Mouse (Mus musculus): ENCODE measurements around the gene Filip1. TPM values are rescaled to one million over a fixed set of nuclear protein-coding genes. Genes with fewer than 3 reads are reported as not detected.

Filip1 gene
- polyA plus RNA-seq, 2 experiments = 4.9 to 6.0 TPM

- WGBS = 79% methylated on average over 2 of the region's 2 CpGs
- Histone ChIP-seq H3K4me3 (replicated peaks; ENCODE audit: low read length) (no peak overlapping the region), H3K9ac (ENCODE audit: low read depth, low read length, severe bottlenecking) (no peak overlapping the region), H3K9me3 (ENCODE audit: control insufficient read depth, low read length) (no peaks in the 10 kb centered on the region), H3K36me3 (ENCODE audit: control insufficient read depth, insufficient read depth, low read length) (peaks cover 21% of the 10 kb centered on the region), H3K4me2 (replicated peaks; ENCODE audit: low read depth, low read length, severe bottlenecking) (no peak overlapping the region), H3K27ac (replicated peaks; ENCODE audit: low read depth, low read length) (no peak overlapping the region), H3K4me1 (ENCODE audit: control insufficient read depth, insufficient read depth, low read length) (no peaks in the 10 kb centered on the region), H3K27me3 (ENCODE audit: control insufficient read depth, insufficient read depth, low read length) (no peaks in the 10 kb centered on the region)
- TF ChIP-seq POLR2A (IDR thresholded peaks at IDR 0.05; ENCODE audit: borderline replicate concordance, extremely low read depth, insufficient read depth, insufficient read length) = no peak
- DNase-seq (ENCODE audit: low spot score) (peak; percentile 14), ATAC-seq (ENCODE audit: low FRiP score, low read depth) (no peak)
Measured at GRCm38 (mm10) chr9:79779354-79779753, 233.3 kb downstream of the Filip1 start.

DNA sequence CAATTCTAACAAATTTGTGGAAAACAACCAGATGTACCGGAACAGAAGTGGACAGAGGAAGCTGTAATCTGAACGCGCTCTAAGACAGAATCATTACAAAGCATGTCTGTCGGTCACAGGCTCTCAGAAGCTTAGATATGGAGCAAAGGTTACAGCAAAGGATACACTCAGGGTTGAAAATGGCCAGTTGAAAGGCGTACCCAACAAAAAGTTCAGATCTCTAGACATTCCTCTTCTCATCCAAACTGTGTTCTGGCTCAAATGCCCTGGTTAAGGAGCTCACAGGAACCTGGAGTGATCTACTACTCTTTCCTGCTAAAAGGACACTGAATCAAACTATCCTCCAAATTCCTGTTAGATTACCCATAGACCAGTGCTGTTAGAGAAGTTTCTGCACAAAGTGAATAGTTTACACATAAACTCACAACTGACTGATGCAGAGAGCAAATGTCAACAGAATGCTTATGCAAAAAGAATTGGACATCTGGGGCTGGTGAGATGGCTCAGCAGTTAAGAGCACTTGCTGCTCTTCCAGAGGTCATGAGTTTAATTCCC lies 245.6 kb downstream of the Filip1 start:
- 95% methylated on average over 5 of the region's 5 CpGs for WGBS
- TF ChIP-seq POLR2A (IDR thresholded peaks at IDR 0.05; ENCODE audit: borderline replicate concordance, extremely low read depth, insufficient read depth, insufficient read length) = no peak
- Histone ChIP-seq H3K36me3 (ENCODE audit: control insufficient read depth, insufficient read depth, low read length) (peaks cover 16% of the 10 kb centered on the region; the same call in 1 of the 2 replicates), H3K9ac (ENCODE audit: low read depth, low read length, severe bottlenecking) (no peak overlapping the region), H3K4me3 (replicated peaks; ENCODE audit: low read length) (no peak overlapping the region), H3K4me2 (replicated peaks; ENCODE audit: low read depth, low read length, severe bottlenecking) (no peak overlapping the region), H3K27me3 (ENCODE audit: control insufficient read depth, insufficient read depth, low read length) (no peaks in the 10 kb centered on the region), H3K27ac (replicated peaks; ENCODE audit: low read depth, low read length) (no peak overlapping the region), H3K9me3 (ENCODE audit: control insufficient read depth, low read length) (no peaks in the 10 kb centered on the region), H3K4me1 (ENCODE audit: control insufficient read depth, insufficient read depth, low read length) (no peaks in the 10 kb centered on the region)
- DNase-seq (ENCODE audit: low spot score) (no peak), ATAC-seq (ENCODE audit: low FRiP score, low read depth) (no peak)

DNA sequence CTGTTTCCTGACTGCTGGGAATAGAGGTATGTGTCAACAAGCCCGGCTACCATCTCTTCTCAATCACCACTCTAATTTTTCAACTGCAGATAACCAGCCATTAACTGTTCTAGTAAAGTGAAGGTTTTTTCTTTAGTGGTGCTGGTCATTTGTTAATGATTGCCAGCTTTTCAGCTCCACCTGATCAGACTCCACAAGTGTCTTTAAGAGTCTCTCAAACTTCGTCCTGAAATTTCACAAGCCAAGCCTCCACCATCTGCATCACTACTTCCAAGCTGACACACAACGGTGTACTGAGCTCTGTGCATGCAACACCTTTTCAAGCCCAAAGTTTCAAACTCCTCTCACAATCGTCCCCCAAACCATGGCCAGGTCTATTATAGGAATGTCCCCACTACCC lies 247.3 kb downstream of the Filip1 start:
- Histone ChIP-seq H3K4me1 (ENCODE audit: control insufficient read depth, insufficient read depth, low read length) (no peaks in the 10 kb centered on the region), H3K27me3 (ENCODE audit: control insufficient read depth, insufficient read depth, low read length) (no peaks in the 10 kb centered on the region), H3K4me3 (replicated peaks; ENCODE audit: low read length) (no peak overlapping the region), H3K27ac (replicated peaks; ENCODE audit: low read depth, low read length) (no peak overlapping the region), H3K36me3 (ENCODE audit: control insufficient read depth, insufficient read depth, low read length) (peaks cover 5% of the 10 kb centered on the region; the same call in 1 of the 2 replicates), H3K9ac (ENCODE audit: low read depth, low read length, severe bottlenecking) (no peak overlapping the region), H3K4me2 (replicated peaks; ENCODE audit: low read depth, low read length, severe bottlenecking) (no peak overlapping the region), H3K9me3 (ENCODE audit: control insufficient read depth, low read length) (no peaks in the 10 kb centered on the region)
- ATAC-seq (ENCODE audit: low FRiP score, low read depth) (no peak), DNase-seq (ENCODE audit: low spot score) (no peak)
- WGBS = 76% methylated on average over 4 of the region's 4 CpGs
- no peak for TF ChIP-seq POLR2A (IDR thresholded peaks at IDR 0.05; ENCODE audit: borderline replicate concordance, extremely low read depth, insufficient read depth, insufficient read length)

Other genes starting within 250 kb of the Filip1 start
- 34.9 and 35.6 TPM in 2 replicates for gene Tmem30a, start 219.3 kb downstream of the Filip1 start, polyA plus RNA-seq (2012; rRNA removed)
- gene Tmem30a, start 219.3 kb downstream of the Filip1 start, polyA plus RNA-seq (2014; fragmentation: Nextera tagmentation; extraction: Ambion mirVana) = 52.8 and 53.4 TPM in 2 replicates
- 49.9 and 80.8 TPM in 2 replicates for gene Senp6, start 54.1 kb upstream of the Filip1 start, polyA plus RNA-seq (2012; rRNA removed)
- gene Senp6, start 54.1 kb upstream of the Filip1 start, polyA plus RNA-seq (2014; fragmentation: Nextera tagmentation; extraction: Ambion mirVana) = 72.9 and 77.4 TPM in 2 replicates
- gene Myo6, start 152.2 kb upstream of the Filip1 start, polyA plus RNA-seq (2012; rRNA removed) = 7.6 and 8.6 TPM in 2 replicates
- 11.1 and 12.9 TPM in 2 replicates for gene Myo6, start 152.2 kb upstream of the Filip1 start, polyA plus RNA-seq (2014; fragmentation: Nextera tagmentation; extraction: Ambion mirVana)

Measured in limb, embryonic 14.5 days (tissue).